Mouse (Mus musculus) cerebellum, adult 11-12 months (tissue): ENCODE results near the gene Tmem256.

Experiments used
- DNase-seq: peaks from one replicate; pipeline ENCODE4 v3.0.0; 2022

The Tmem256 gene

DNA sequence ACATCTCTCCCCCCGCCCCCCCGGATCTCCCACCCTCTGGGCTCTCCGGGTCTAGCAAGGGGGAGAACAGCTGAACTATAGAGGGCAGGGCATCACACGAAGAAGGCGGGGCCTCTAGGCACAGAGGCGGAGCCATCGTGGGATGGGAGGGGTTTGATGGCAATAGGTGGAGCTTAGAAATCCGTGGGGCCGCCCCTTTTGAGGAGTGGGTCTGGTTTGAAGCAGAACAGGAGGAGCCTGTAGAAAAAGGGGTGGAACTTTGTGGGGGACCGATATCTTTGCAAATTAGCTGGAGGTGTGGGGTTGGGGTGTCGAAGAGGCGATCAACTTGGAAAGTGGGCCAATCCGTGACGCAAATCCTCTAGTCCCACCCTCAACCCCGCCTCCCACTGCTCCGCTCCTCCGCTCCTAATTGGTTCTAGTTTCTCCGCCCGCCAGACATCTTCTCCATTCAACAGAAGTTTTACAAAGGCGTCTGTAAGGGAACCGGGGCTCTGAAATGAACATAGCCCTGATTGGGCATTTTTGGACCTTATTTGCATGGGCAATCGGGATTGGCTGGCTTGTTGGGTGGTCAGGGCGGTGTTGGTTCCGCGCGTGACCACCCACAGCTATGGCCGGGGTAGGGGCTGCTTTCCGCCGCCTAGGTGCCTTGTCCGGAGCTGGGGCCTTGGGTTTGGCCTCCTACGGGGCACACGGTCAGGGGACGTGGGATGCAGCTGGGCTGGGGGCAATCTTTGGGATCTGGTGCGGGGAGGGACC, at the start of gene Tmem256:
TSS of gene Tmem256 (plus strand) at position 563 of the 762 bp plus-strand sequence.
- DNase-seq: peak; percentile 98

DNA sequence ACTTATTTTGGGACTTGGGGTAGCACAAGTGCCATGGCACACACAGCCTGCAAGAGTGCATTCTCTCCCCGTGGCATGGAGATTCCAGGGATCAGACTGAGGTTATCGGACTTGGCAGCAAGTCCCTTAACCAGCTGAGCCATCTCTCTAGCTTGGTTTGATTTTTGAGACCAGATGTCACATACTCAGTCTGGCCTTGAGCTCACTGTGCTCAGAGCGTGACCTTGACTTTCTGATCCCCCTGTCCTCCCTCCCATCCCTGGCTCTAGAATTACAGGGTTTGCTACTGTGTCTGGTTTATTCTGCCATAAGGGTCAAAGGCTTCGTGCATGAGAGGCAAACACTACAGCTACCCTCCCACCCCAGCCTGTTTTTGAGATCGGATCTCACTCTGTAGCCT, 48.9 kb upstream of the Tmem256 start:
- no peak for DNase-seq

DNA sequence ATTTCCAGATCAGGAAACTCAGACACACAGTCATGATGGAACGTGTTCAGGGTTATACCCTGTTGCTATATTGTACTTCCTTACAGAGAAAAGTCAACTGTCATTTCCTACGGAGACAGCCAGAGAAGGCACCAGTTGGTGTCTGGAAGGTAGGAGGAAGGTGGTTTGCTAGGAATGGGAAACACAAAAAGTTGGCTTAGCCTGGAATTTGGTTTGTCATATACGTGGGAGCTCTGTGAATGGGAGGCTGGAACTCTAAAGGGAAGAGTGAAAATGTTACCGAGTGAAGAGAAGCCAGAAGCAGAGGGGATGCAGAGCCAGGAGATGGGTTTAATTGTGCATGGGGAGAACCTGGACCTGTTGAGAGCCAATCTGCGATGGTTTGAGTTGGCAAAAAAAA, 46.9 kb upstream of the Tmem256 start:
- DNase-seq: no peak

DNA sequence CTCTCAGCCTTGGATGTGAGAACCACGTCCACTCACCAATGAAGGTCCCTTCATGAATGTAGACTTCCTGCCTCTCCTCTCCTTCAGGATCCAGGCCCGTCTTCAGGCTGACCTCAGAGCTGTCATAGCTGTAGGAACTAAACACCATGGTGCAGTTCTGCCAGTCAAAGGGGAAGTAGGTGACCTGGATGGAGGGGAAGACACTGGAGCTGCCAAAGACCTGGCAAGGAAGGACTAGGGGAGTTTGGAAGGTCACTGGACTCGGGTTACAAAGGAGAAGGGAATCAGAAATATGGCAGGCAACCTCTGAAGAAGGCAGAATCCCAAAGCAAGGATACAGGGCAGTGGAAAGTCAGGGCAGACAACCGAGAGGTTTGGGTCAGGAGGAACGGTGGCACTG, 44.9 kb upstream of the Tmem256 start:
- DNase-seq: no peak

DNA sequence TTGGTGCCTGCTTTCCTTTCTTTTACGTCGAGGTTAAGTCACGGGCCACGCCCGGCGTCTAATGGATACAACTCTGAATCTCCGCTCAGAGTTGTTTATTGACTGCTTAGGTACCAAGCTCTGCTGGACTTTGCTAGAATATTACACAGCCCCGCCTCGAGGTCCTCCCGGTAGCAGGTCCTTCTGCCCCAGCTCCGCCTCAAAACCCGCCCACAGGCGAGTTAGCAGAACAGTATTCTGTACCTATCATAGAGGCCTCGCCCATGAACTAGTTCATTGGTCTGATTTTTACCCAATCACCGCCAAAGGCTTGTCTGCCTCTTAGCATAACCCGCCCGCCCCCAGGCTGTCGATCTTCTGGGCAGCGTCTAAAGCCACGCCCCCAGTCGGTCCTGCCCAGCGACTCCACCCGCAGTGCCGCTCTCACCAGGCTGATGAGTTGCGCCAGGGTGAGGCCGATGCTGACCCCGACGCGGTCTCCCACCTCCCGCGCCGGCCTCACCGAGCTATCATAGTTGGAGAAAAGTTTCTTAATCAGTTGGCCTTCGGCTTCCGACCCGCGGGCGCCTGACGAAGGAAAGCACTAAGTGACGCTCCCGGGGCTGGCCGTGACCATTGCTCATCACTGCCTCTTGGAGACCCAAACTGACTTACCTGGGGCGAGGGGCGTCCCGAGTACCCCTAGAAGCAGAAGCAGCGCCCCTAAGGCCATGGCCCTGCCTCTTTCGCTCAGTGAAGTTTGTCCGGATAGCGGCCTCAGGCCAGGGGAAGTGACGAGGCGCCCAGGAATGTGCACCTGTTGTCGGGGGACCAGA, 42.9 kb upstream of the Tmem256 start, which contains the start of gene Chrnb1:
TSS of gene Chrnb1 (minus strand) at position 776 of the 815 bp plus-strand sequence.
- DNase-seq: peak; percentile 93

DNA sequence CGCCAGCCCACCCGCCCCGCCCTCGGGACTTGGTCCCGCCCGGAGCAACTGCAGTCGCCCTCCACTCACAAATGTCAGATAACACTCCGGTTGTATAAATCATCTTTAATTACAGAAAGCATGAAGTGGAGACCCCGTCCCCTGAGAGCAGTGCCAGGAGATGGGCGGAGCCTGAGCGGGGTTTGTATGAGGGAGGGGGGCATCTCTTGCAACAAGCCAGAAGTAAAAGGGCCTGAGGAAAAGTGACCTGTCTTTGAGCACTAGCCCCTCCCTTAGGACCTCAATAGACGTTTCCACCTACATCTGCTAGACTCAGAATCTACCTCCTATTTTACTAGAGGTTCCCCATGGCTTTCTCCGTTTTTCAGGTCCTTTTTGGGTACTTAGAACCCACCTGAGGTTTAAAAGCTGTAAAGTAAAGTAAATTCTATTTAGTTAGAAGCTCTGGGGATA, 42.3 kb upstream of the Tmem256 start:
- peak; percentile 47 for DNase-seq

DNA sequence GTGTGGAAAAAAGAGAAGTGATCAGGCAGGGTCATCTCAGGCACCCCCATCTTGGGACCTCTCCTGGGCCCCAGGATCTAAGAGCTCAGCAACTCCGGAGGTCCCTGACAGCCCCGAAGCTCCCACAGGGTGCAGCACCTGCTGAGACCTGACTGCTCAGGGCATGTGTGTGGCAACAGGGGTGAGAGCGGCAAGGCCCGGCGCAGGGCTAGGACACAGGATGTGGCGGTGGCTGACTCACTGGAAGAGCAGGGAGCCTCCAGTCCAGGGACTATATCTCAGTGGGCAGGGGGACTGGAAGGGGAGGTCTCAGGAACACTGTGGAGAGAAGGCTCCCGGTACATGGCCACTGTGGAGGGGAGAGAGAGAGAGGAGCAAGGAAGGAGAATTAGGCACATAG, 40.4 kb upstream of the Tmem256 start:
- no peak for DNase-seq

DNA sequence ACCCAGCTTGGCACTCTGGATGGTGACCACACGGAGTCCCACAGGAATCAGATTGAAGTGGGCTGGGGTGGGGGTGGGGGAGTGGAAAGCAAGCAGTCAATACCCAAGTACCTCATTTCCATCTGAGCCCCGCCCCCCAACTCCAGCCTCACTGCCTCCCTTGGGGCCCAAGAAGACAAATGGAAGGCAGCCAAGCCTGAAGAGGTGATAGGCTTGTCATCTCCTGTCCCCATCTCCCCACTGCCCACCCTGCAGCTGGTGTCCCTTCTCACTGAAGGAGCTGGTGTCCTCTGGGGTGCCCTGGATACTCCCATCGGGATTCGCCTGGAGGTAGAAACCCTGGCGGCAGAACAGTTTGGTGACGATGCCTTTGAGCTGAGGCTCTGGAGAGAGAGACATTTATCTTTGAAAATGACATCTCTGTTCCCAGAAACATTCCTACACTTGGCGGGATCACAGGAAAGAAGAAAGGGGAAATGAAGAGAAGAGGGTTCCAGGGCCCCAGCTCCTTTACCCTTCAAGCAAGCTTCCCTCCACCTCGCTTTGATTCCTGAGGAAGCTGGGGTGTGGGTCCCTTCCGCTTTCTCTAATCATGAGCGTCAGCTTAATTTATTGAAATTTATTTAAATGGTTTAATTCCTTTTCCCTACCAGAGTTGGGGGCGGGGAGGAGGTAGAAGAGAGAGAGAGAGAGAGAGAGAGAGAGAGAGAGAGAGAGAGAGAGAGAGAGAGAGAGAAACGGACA, 38.7 kb upstream of the Tmem256 start:
- DNase-seq: no peak

DNA sequence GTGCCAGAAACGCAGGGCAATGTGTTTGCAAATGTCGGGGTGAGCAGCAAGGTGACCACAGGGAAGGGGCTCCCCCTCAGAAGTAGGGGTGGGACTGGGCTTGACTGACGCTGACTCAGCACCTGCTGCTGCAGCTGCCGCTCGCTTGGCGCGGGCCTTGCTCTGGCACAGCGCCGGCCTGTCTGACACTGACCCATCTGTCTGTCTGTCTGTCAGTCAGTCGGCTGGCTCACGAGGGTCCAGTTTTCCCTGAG, 38.2 kb upstream of the Tmem256 start:
- no peak for DNase-seq

DNA sequence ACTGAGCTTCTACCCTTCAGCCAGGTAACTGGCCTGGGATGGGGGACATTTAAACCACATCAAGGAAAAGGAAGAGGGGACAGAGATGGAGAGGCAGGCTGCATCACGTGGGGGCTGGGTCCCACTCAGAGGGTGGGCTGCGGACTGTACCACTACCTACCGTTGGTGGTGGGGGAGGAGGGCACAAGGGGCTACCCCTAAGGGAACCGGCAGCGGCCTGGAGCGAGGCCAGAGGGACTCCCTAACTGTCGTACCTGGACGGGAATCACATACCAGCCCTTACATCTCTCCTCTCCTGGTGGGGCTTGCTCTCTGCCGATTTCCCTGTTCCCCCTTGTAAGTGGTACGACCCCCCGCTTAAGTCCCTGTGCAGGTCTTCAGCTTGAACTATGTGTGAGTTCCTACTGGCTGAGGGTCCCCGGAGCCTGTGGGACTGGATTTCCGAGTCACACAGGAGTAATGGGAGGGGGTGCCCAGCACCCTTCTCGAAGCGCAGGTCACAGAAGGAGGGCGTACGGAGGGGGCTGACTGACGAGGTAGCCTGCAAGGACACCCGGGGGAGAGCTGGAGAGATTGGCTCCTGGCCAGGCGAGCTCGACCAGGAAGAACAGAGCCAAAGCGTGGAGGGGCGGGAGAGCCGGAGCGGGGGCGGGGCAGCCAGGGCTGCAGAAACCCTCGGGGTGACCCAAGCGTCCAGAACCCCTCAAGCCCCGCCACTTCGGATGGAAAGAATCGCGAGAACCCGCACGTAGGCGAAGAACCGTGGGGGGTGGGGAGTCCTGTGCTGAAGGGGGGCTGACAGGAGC, 37.7 kb upstream of the Tmem256 start:
- peak; percentile 43 for DNase-seq

DNA sequence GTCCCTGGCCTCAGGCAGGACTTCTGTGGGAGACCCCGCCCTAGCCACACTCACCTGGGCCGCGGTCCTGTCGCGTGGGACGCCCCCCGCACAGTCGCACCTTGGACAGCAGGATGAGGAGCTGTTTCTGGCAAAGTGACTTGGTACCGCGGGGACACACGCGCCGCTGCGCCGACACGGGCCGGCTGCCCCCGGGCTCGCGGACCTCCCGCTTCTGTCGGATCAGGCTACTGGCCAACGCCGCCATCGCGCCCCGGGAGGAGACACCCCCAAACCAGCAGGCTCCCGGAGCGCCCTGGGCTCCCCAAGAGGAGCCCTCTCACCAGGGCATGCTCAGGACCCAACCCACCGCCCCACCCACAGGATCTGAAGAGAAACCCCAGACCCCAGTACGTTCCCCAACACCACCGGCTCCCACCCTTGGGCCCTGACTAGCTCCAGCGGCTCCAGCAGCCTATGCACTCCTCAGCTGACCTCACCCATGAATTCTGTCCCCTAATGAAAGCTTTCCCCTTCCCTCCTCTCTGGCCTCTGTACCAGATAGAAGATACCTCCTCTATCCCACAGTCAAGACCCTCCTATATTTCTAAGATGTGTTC, 36.8 kb upstream of the Tmem256 start, which contains the start of gene Fgf11:
TSS of gene Fgf11 (minus strand) at position 479 of the 599 bp plus-strand sequence.
- DNase-seq: no peak

DNA sequence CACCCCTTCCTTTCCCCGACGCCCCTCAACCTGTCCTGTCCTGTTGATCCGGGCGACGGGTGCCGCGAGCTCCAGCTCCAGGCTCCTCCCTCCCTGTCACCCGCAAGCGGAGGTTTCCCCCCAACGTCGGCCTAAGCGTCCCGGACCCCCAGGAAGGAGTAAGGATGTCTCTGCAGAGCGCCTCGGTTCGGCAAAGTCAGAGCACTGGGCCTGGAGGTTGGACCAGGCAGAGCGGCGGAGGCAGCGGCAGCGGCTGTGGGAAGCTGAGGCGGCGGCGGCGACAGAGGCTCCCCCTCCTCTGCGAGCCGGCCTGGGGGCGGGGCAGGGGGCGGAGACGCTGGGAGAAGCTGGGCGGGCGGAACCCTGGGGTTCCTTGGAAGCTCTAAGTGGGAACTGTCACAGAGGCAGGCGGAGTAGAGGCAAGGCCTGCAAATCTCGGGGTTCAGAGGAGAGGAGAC, 35.6 kb upstream of the Tmem256 start:
- peak; percentile 54 for DNase-seq

DNA sequence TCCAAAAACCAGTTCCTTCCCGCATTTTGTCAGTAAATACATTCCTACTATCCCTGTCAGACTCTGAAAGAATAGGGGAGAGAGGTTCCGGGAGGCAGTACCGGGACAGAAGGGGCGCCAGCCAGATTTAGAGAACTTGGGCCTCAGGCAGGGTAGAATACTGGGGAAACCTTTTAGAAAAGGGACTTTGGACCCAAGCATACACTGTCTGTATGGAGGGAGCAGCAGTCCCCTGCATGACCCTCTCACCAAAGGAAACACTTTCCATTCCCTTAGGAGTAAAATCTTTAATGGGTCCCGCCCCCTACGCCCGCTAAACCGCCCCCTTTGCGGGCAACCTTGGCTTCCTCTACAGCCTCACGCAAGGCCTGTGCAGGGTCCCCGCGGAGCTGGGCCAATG, 35.0 kb upstream of the Tmem256 start:
- DNase-seq: no peak

DNA sequence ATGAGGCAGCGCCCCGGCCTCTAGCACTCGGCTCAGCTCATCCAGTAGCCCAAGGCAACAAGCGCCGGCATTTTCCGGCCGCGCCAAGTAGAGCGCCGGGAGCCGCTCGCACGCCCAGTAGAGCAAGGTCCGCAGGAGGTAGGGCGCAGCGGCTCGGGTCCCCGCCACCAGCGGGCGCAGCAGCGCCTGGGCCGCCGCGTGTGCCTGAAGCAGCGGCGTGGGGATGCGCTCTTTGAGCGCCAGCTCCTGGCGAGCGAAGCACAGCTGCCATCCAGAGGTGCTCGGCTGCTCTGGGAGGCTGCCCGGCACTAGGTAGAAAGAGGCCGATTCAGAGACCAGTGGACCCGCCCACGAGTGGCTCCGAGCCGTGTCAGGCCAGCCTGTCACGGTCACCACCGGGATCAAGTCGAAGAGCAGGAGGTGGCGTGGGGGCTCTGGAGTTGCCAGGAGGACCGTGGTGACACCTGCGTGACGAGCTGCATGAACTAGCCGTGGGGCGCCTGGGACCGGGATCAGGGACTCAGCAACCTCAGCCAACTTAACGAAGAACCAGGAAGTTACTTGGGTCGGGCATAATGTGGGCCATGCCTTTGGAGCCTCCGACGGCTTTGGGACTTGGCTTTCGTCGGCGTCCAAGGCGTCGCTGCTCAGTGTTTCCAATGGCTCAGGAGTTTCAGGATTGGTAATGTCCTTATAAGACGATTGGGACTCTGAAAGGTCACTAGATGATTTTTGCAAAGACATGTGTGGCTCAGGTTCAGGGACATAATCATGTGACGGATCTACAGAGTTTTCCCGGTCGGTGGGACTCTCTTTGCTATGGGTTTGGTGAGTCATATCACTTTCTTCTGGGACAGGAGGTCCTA, 34.3 kb upstream of the Tmem256 start:
- no peak for DNase-seq

DNA sequence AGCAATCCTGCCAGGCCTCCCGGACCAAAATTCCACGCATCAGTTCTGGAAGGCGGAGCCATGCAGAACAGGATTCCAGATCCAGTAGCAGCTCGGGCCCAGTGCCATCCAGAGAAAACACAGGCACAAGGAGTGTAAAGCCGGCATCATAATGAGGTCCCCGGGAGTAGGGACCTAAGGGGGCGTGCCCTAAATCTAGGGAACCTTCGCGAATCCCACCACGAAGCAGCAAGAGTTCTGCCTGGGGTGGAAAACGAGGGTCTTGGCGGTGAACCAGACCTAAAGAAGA, 33.7 kb upstream of the Tmem256 start:
- no peak for DNase-seq

DNA sequence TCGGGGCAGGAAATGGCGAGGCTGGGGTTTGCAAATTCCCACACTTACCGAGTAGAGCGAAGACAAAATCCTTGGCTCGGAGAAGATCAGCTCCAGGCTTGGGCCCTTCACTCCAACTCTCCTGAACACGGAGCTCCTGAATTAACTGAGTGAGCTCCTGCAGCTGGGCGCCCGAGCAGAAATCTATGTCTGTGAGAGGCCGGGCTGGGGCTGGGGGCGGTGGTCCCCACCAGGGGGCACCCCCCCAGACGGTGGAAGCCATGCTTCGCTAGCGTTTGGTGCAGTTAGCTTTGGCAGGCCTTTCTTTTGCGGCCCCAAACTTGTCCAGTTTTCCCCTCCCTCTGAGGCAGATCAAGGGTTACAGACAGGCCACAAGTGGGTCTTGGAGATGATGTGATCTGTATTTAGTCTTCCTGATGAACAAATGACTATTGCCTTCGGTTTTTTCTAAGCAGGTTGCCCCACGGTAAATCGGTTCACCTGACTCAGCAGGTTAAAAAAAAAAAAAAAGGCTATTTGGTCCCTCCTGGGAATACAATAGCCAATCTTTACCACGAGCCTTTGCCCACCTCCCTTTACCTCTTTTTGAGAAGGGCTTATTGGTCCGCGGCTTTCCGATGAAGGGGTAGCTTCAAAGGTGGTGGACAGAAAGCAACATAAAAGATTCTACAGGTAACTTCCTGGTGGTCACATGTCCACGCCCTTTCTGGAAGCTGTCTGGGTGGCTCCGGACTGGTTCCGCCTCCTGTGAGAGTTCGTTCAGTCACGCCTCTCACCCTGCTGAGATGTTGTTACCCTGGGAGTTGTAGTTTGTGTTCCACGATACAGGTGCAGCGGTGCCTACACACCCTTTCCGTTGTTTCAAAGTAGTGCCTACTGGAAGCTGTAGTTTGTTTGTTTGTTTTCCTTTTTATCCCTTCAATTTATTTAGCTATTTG, 33.1 kb upstream of the Tmem256 start, which contains the start of gene Tmem102:
TSS of gene Tmem102 (minus strand) at position 653 of the 938 bp plus-strand sequence.
- DNase-seq: no peak

DNA sequence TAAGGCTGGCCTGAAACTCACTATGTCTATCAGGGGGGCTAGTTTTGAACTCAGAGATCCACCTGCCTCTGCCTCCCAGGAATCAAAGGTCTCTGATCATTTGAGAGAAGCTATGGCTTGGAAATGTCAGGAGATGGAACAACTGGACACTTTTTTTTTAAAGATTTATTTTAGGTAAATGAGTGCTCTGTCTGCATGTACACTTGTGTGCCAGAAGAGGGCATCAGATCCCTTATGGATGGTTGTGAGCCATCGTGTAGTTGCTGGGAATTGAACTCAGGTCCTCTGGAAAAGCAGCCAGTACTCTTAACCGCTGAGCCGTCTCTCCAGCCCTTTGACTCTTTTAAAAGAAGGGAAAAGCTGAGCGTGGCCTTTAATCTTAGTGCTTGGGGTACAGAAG, 31.9 kb upstream of the Tmem256 start:
- DNase-seq: no peak

DNA sequence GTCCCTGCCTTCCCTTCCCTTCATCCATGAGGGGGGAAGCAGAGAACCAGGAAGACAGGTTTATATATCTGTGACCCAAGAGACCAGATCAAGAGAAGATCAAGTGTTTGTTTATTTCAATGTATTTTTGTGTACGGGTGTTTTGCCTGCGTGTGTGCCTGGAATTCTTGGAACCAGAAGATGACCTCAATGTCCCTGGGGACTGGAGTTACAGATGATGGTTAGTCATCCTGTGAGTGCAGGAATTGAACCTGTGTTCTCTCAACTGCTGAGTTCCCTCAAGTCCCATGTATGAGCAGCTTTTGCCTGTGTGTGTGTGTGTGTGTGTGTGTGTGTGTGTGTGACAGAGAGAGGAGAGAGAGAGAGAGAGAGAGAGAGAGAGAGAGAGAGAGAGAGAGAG, 30.7 kb upstream of the Tmem256 start:
- DNase-seq: no peak

DNA sequence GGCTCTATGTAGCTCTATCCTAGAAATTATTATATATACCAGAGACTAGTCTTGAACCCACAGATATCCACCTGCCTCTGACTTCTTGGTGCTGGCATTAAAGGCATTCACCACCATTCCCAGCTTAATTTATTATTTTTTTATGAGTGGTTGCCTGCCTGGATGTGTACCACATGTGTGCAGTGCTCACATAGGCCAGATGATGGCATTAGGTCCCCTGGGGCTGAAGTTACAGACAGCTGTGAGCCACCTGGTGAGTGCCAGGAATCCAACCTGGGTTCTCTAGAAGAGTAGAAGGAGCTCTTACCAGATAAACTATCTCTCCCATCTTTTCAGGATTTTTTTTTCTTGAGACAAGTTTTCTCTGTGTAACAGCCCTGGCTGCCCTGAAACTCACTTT, 28.0 kb upstream of the Tmem256 start:
- no peak for DNase-seq

DNA sequence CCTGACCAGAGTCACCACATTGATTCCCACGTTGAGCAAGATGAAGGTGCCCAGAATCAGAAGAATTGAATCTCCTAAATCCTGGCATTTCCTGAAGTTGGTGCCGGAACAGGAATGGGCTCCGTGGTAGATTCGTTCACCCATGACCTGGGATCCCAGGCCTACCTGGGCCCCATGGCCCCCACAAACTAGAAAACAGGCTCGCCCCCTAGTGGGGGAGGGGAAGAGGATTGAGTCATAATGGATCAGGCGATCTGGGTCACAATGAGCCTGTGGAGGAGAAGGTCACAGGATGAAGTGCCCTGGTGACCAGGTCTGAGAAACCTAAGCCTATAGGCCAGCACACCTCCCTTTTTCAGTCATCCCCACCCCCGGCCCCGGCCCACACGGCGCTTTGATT, 23.2 kb upstream of the Tmem256 start, which contains the start of gene Gm39566:
TSS of gene Gm39566 (minus strand) at position 144 of the 400 bp plus-strand sequence.
- no peak for DNase-seq
